Mouse (Mus musculus): ENCODE results near the gene Prepl. TPM values are rescaled to one million over a fixed set of nuclear protein-coding genes. Genes with fewer than 3 reads are reported as not detected.

The Prepl gene
- polyA plus RNA-seq, 1 experiment from 2014 or later = 23.8 TPM

- Histone ChIP-seq H3K4me1 (peaks cover 14% of the 10 kb centered on the region), H3K36me3 (no peaks in the 10 kb centered on the region), H3K9me3 (no peaks in the 10 kb centered on the region), H3K4me2 (peak overlapping the region; percentile 63), H3K27ac (no peak overlapping the region), H3K27me3 (no peaks in the 10 kb centered on the region), H3K9ac (no peak overlapping the region), H3K4me3 (peak overlapping the region; percentile 92)
- 38% methylated on average over 6 of the region's 6 CpGs for WGBS
- no peak for ATAC-seq (ENCODE audit: borderline replicate concordance, extremely low read depth, low FRiP score, low TSS enrichment)
Observed at GRCm38 (mm10) chr17:85089011-85089410, 1.0 kb downstream of the Prepl start.

- WGBS = 83% methylated on average over 11 of the region's 11 CpGs
- Histone ChIP-seq H3K4me2 (no peak overlapping the region), H3K9ac (no peak overlapping the region), H3K9me3 (no peaks in the 10 kb centered on the region), H3K27ac (no peak overlapping the region), H3K36me3 (0 out of 2 replicates have a peak, but pooled peaks cover under 1% of the 10 kb centered on the region), H3K4me1 (peaks cover 14% of the 10 kb centered on the region), H3K4me3 (no peak overlapping the region), H3K27me3 (no peaks in the 10 kb centered on the region)
- no peak for ATAC-seq (ENCODE audit: borderline replicate concordance, extremely low read depth, low FRiP score, low TSS enrichment)
Observed at GRCm38 (mm10) chr17:85088401-85088800, 1.6 kb downstream of the Prepl start.

- Histone ChIP-seq H3K27me3 (no peaks in the 10 kb centered on the region), H3K36me3 (0 out of 2 replicates have a peak, but pooled peaks cover 6% of the 10 kb centered on the region), H3K9me3 (no peaks in the 10 kb centered on the region), H3K4me2 (no peak overlapping the region), H3K27ac (no peak overlapping the region), H3K4me1 (peaks cover 14% of the 10 kb centered on the region), H3K4me3 (no peak overlapping the region), H3K9ac (no peak overlapping the region)
- ATAC-seq (ENCODE audit: borderline replicate concordance, extremely low read depth, low FRiP score, low TSS enrichment) = no peak
- 87% methylated on average over 5 of the region's 5 CpGs for WGBS
Observed at GRCm38 (mm10) chr17:85087591-85087990, 2.5 kb downstream of the Prepl start.

- Histone ChIP-seq H3K9me3 (no peaks in the 10 kb centered on the region), H3K4me2 (no peak overlapping the region), H3K27me3 (no peaks in the 10 kb centered on the region), H3K9ac (no peak overlapping the region), H3K36me3 (0 out of 2 replicates have a peak, but pooled peaks cover 6% of the 10 kb centered on the region), H3K4me1 (peaks cover 13% of the 10 kb centered on the region), H3K4me3 (no peak overlapping the region), H3K27ac (no peak overlapping the region)
- ATAC-seq (ENCODE audit: borderline replicate concordance, extremely low read depth, low FRiP score, low TSS enrichment) = no peak
- 72% methylated on average over 1 of the region's 1 CpGs for WGBS
Observed at GRCm38 (mm10) chr17:85086501-85086900, 3.5 kb downstream of the Prepl start.

- H3K4me3 ChIP-seq = no peak overlapping the region
- ATAC-seq (ENCODE audit: borderline replicate concordance, extremely low read depth, low FRiP score, low TSS enrichment) = no peak
- H3K36me3 ChIP-seq = peaks cover 11% of the 10 kb centered on the region; the same call in 1 of the 2 replicates
- peaks cover 9% of the 10 kb centered on the region for H3K4me1 ChIP-seq
- H3K4me2 ChIP-seq = no peak overlapping the region
- no peaks in the 10 kb centered on the region for H3K27me3 ChIP-seq
- H3K9me3 ChIP-seq = no peaks in the 10 kb centered on the region
- no peak overlapping the region for H3K9ac ChIP-seq
- H3K27ac ChIP-seq = no peak overlapping the region
- WGBS = 83% methylated on average over 2 of the region's 2 CpGs
Observed at GRCm38 (mm10) chr17:85085335-85085734, 4.7 kb downstream of the Prepl start.

- 93% methylated on average over 11 of the region's 11 CpGs for WGBS
- Histone ChIP-seq H3K4me1 (no peaks in the 10 kb centered on the region), H3K27me3 (no peaks in the 10 kb centered on the region), H3K9ac (no peak overlapping the region), H3K4me2 (no peak overlapping the region), H3K27ac (no peak overlapping the region), H3K9me3 (no peaks in the 10 kb centered on the region), H3K4me3 (no peak overlapping the region), H3K36me3 (peaks cover 28% of the 10 kb centered on the region)
- ATAC-seq (ENCODE audit: borderline replicate concordance, extremely low read depth, low FRiP score, low TSS enrichment) = no peak
Observed at GRCm38 (mm10) chr17:85080781-85081180, 9.3 kb downstream of the Prepl start.

- Histone ChIP-seq H3K36me3 (peaks cover 32% of the 10 kb centered on the region), H3K4me1 (no peaks in the 10 kb centered on the region), H3K27ac (no peak overlapping the region), H3K27me3 (no peaks in the 10 kb centered on the region), H3K9ac (no peak overlapping the region), H3K4me2 (no peak overlapping the region), H3K4me3 (no peak overlapping the region), H3K9me3 (no peaks in the 10 kb centered on the region)
- no peak for ATAC-seq (ENCODE audit: borderline replicate concordance, extremely low read depth, low FRiP score, low TSS enrichment)
- WGBS = 89% methylated on average over 3 of the region's 3 CpGs
Observed at GRCm38 (mm10) chr17:85079276-85079675, 10.8 kb downstream of the Prepl start.

GRCm38 (mm10) chr17:85074083-85074482, 16.0 kb downstream of the Prepl start:
- no peak for ATAC-seq (ENCODE audit: borderline replicate concordance, extremely low read depth, low FRiP score, low TSS enrichment)

GRCm38 (mm10) chr17:85073214-85073613, 16.8 kb downstream of the Prepl start:
- Histone ChIP-seq H3K27me3 (no peaks in the 10 kb centered on the region), H3K27ac (no peak overlapping the region), H3K36me3 (peaks cover 32% of the 10 kb centered on the region), H3K4me3 (no peak overlapping the region), H3K4me2 (no peak overlapping the region), H3K9me3 (no peaks in the 10 kb centered on the region), H3K4me1 (no peaks in the 10 kb centered on the region), H3K9ac (no peak overlapping the region)
- no peak for ATAC-seq (ENCODE audit: borderline replicate concordance, extremely low read depth, low FRiP score, low TSS enrichment)
- WGBS = 87% methylated on average over 7 of the region's 7 CpGs

More at GRCm38 (mm10) chr17:85074083-85074482, 16.0 kb downstream of the Prepl start:
- H3K9me3 ChIP-seq = no peaks in the 10 kb centered on the region
- H3K9ac ChIP-seq = no peak overlapping the region
- H3K4me3 ChIP-seq = no peak overlapping the region
- no peaks in the 10 kb centered on the region for H3K4me1 ChIP-seq
- WGBS = 93% methylated on average over 4 of the region's 4 CpGs
- H3K36me3 ChIP-seq = peaks cover 35% of the 10 kb centered on the region
- H3K27me3 ChIP-seq = no peaks in the 10 kb centered on the region
- no peak overlapping the region for H3K4me2 ChIP-seq
- no peak overlapping the region for H3K27ac ChIP-seq

GRCm38 (mm10) chr17:85072383-85072782, 17.7 kb downstream of the Prepl start:
- 67% methylated on average over 11 of the region's 11 CpGs for WGBS
- H3K4me2 ChIP-seq = no peak overlapping the region
- H3K36me3 ChIP-seq = peaks cover 30% of the 10 kb centered on the region
- no peak for ATAC-seq (ENCODE audit: borderline replicate concordance, extremely low read depth, low FRiP score, low TSS enrichment)
- H3K4me1 ChIP-seq = no peaks in the 10 kb centered on the region
- H3K4me3 ChIP-seq = no peak overlapping the region
- no peaks in the 10 kb centered on the region for H3K27me3 ChIP-seq
- no peak overlapping the region for H3K27ac ChIP-seq
- H3K9ac ChIP-seq = no peak overlapping the region
- no peaks in the 10 kb centered on the region for H3K9me3 ChIP-seq

GRCm38 (mm10) chr17:85071088-85071775, 18.8 kb downstream of the Prepl start:
- no peaks in the 10 kb centered on the region for H3K9me3 ChIP-seq
- WGBS = 88% methylated on average over 8 of the region's 8 CpGs
- H3K9ac ChIP-seq = no peak overlapping the region
- no peak overlapping the region for H3K4me3 ChIP-seq
- no peaks in the 10 kb centered on the region for H3K27me3 ChIP-seq
- H3K4me1 ChIP-seq = no peaks in the 10 kb centered on the region
- H3K4me2 ChIP-seq = no peak overlapping the region
- ATAC-seq (ENCODE audit: borderline replicate concordance, extremely low read depth, low FRiP score, low TSS enrichment) = no peak
- peaks cover 25% of the 10 kb centered on the region for H3K36me3 ChIP-seq
- no peak overlapping the region for H3K27ac ChIP-seq

- Histone ChIP-seq H3K27me3 (no peaks in the 10 kb centered on the region), H3K4me3 (no peak overlapping the region), H3K27ac (no peak overlapping the region), H3K36me3 (peaks cover 25% of the 10 kb centered on the region), H3K4me1 (no peaks in the 10 kb centered on the region), H3K4me2 (no peak overlapping the region), H3K9ac (no peak overlapping the region), H3K9me3 (no peaks in the 10 kb centered on the region)
- no peak for ATAC-seq (ENCODE audit: borderline replicate concordance, extremely low read depth, low FRiP score, low TSS enrichment)
- WGBS = 78% methylated on average over 6 of the region's 6 CpGs
Observed at GRCm38 (mm10) chr17:85070658-85071057, 19.4 kb downstream of the Prepl start.
